Comparison of ENCODE assay signal across 7 mouse cellular contexts in the genomic region with DNA sequence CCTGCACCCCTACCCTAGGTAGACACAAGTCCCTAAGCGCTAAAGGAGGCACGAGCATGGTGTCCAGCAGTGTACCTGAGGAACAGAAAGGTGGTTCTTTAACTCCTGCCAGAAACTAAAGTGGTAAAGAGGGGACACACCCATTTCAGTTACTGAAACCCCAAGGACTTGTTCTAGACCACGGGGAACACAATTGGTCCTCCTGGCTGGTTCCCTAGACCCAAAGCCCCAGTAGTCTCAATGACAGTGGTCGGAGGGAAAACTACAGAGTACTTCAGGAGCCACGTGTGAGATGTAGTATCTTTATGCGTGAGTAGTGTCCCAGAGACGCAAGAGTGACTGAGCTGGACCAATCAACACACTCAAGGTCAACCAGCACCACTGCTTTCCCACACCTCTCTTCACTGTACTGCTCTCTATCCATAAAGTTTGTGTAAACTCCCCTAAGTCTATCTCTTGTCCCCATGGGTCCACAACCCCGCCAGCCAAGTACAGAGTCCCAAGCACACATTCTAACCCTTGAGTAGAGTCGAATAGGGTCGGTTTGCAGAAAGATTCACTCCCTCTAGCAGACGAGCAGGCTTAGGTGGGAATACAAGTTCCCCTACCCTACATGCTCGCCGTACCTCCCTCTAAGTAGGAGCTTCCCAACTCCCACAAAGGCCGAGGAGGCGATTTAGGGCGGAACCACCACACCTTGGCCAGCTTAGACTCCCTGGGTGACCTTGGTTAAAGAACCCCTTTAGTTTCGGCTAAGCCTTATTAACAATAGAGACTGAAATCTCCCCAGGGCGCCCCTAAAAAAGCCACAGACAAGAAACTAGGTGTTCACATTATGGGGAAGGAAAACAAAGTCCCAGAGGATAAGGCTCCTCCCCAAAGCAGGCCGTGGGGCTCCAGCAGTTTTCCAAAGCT. TPM values are rescaled to one million over a fixed set of nuclear protein-coding genes. Genes with fewer than 3 reads are reported as not detected.
DNase-seq lines count a peak whose midpoint lies in the region; ATAC-seq and TF ChIP-seq lines count a peak whose summit lies in the region.

No protein-coding gene starts in this region.

- ATAC-seq in lung, postnatal 0 days = no peak
- ATAC-seq in hindbrain, embryonic 12.5 days (ENCODE audit: low FRiP score) = no peak
- ATAC-seq in midbrain, embryonic 11.5 days (ENCODE audit: low FRiP score) = no peak

- H3K27ac ChIP-seq in lung, postnatal 0 days (ENCODE audit: low read length) = peak overlapping the region; percentile 98
- H3K27ac ChIP-seq in hindbrain, embryonic 12.5 days = peak overlapping the region; percentile 98
- H3K27ac ChIP-seq in midbrain, embryonic 11.5 days (ENCODE audit: low read depth, low read length) = peak overlapping the region; percentile 93

- peaks cover 28% of the 10 kb centered on the region for H3K36me3 ChIP-seq in lung, postnatal 0 days (ENCODE audit: insufficient read depth, low read length)
- peaks cover 36% of the 10 kb centered on the region for H3K36me3 ChIP-seq in hindbrain, embryonic 12.5 days
- peaks cover 27% of the 10 kb centered on the region for H3K36me3 ChIP-seq in midbrain, embryonic 11.5 days (ENCODE audit: control insufficient read depth, insufficient read depth, low read length)

- peak overlapping the region; percentile 85 for H3K4me2 ChIP-seq in lung, postnatal 0 days (replicated peaks; ENCODE audit: low read depth, low read length)
- H3K4me2 ChIP-seq in hindbrain, embryonic 12.5 days (replicated peaks) = peak overlapping the region; percentile 95
- H3K4me2 ChIP-seq in midbrain, embryonic 11.5 days = peak overlapping the region; percentile 92

- peak; percentile 25 for DNase-seq in lung, postnatal 0 days (ENCODE audit: low spot score)
- no peak for DNase-seq in lung, postnatal 4 days
- DNase-seq in embryo, embryonic 11 days = peak; percentile 31
- DNase-seq in midbrain, embryonic 11.5 days (ENCODE audit: low spot score, missing footprints) = peak; percentile 87
- DNase-seq in B cell, adult 2 months = no peak
- DNase-seq in adrenal gland, postnatal 25 days = no peak

- H3K4me1 ChIP-seq in lung, postnatal 0 days (ENCODE audit: insufficient read depth, low read depth, low read length) = peaks cover 15% of the 10 kb centered on the region; the same call in 1 of the 2 replicates
- peaks cover 38% of the 10 kb centered on the region for H3K4me1 ChIP-seq in hindbrain, embryonic 12.5 days
- peaks cover 20% of the 10 kb centered on the region for H3K4me1 ChIP-seq in midbrain, embryonic 11.5 days (ENCODE audit: control insufficient read depth, insufficient read depth, low read length)

- no peak for TF ChIP-seq CTCF in lung, postnatal 0 days (IDR thresholded peaks at IDR 0.05)

- H3K4me3 ChIP-seq in lung, postnatal 0 days (ENCODE audit: low read depth, low read length) = peak overlapping the region; percentile 90
- peak overlapping the region; percentile 91 for H3K4me3 ChIP-seq in hindbrain, embryonic 12.5 days
- peak overlapping the region; percentile 79 for H3K4me3 ChIP-seq in midbrain, embryonic 11.5 days (ENCODE audit: low read depth, low read length)

- no peaks in the 10 kb centered on the region for H3K27me3 ChIP-seq in lung, postnatal 0 days (replicated peaks; ENCODE audit: insufficient read depth, low read length)
- no peaks in the 10 kb centered on the region for H3K27me3 ChIP-seq in hindbrain, embryonic 12.5 days
- no peaks in the 10 kb centered on the region for H3K27me3 ChIP-seq in midbrain, embryonic 11.5 days (ENCODE audit: control insufficient read depth, insufficient read depth, low read length)

- 2% methylated on average over 19 of the region's 19 CpGs for WGBS in lung, postnatal 0 days
- 7% methylated on average over 19 of the region's 19 CpGs for WGBS in hindbrain, embryonic 12.5 days
- 9% methylated on average over 19 of the region's 19 CpGs for WGBS in midbrain, embryonic 11.5 days

- TF ChIP-seq EP300 in lung, postnatal 0 days (IDR thresholded peaks at IDR 0.05) = no peak

- no peaks in the 10 kb centered on the region for H3K9me3 ChIP-seq in lung, postnatal 0 days (ENCODE audit: low read length)
- no peaks in the 10 kb centered on the region for H3K9me3 ChIP-seq in hindbrain, embryonic 12.5 days (replicated peaks)
- no peaks in the 10 kb centered on the region for H3K9me3 ChIP-seq in midbrain, embryonic 11.5 days (ENCODE audit: control insufficient read depth, low read length)

- H3K9ac ChIP-seq in lung, postnatal 0 days (replicated peaks; ENCODE audit: low read depth) = peak overlapping the region; percentile 73
- peak overlapping the region; percentile 98 for H3K9ac ChIP-seq in hindbrain, embryonic 12.5 days
- peak overlapping the region; percentile 98 for H3K9ac ChIP-seq in midbrain, embryonic 11.5 days (ENCODE audit: low read length)

RNA-seq across cellular contexts. Expression of a gene that starts 7.3 kb away (rescaled TPM):
- polyA plus RNA-seq in lung, postnatal 0 days (2015; fragmentation: Nextera tagmentation; extraction: Ambion mirVana) = 52.1 and 60.0 TPM in 2 replicates
- 95.6 and 98.0 TPM in 2 replicates for polyA plus RNA-seq in hindbrain, embryonic 12.5 days (2016; fragmentation: Nextera tagmentation; extraction: Ambion mirVana)
- polyA plus RNA-seq in midbrain, embryonic 11.5 days (2014; fragmentation: Nextera tagmentation; extraction: Ambion mirVana) = 88.6 and 111 TPM in 2 replicates
- 109 and 134 TPM in 2 replicates for total RNA-seq in adrenal gland, postnatal 25 days (2021)

RNA-seq across cellular contexts. Expression of a gene that starts 14.9 kb away (rescaled TPM):
- not detected in 2 replicates for polyA plus RNA-seq in lung, postnatal 0 days (2015; fragmentation: Nextera tagmentation; extraction: Ambion mirVana)
- polyA plus RNA-seq in hindbrain, embryonic 12.5 days (2016; fragmentation: Nextera tagmentation; extraction: Ambion mirVana) = not detected in 2 replicates
- polyA plus RNA-seq in midbrain, embryonic 11.5 days (2014; fragmentation: Nextera tagmentation; extraction: Ambion mirVana) = 0.06 TPM in 1 of 2 replicates, not detected in the other
- not detected in 2 replicates for total RNA-seq in adrenal gland, postnatal 25 days (2021)

Comparison
In these comparisons a context has a peak if more than half of its experiments do, and no peak if none do; other contexts are left out.
1. DNase-seq: peak in lung, postnatal 0 days (single experiment), embryo, embryonic 11 days (single experiment) and midbrain, embryonic 11.5 days (single experiment); none in lung, postnatal 4 days (0 of 2), B cell, adult 2 months (0 of 2) and adrenal gland, postnatal 25 days (single experiment).
2. Peak in every context shown above with its lines, with median percentiles within 50 percentile points of each other: H3K27ac ChIP-seq, H3K4me2 ChIP-seq, H3K4me3 ChIP-seq and H3K9ac ChIP-seq.